Mouse (Mus musculus): ENCODE data around the gene Thrap3. TPM values are rescaled to one million over a fixed set of nuclear protein-coding genes. Genes with fewer than 3 reads are reported as not detected.
A peak's percentile ranks its signal among the peaks of the same experiment; 100 is the strongest.
"Not testable (repeated sequence)": the region's sequence is repeated elsewhere in the genome, so short reads cannot be mapped to it uniquely, and the experiment has no call there.

Thrap3 gene
- polyA plus RNA-seq, 1 experiment from 2014 or later, result 274 TPM

DNA sequence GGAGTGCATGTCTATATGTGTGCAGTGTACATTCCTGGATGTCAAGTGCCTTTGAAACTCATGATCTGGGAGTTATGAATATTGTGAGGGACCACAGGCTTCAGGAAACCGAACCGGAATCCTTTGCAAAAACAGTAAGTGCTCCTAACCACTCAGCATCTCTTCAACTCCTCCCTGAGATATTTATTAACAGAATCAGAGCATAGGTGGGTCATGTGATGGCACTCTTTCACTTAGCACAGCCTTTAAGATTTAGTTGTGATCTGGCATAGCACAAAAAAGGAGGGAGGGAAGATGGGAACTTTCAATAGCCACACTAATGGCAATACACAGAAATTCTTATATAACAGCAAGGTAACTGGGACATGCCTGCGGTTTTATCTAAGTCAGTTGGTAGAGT lies 15.5 kb downstream of the Thrap3 start:
- Histone ChIP-seq H3K36me3 (peaks cover 36% of the 10 kb centered on the region), H3K9ac (replicated peaks) (no peak overlapping the region), H3K4me3 (no peak overlapping the region), H3K4me1 (no peaks in the 10 kb centered on the region), H3K27me3 (no peaks in the 10 kb centered on the region), H3K4me2 (replicated peaks) (no peak overlapping the region), H3K9me3 (no peaks in the 10 kb centered on the region), H3K27ac (replicated peaks) (no peak overlapping the region)
- WGBS, result over 99% methylated on average over 3 of the region's 3 CpGs
- ATAC-seq (ENCODE audit: low FRiP score, low read depth), result no peak

- no peaks in the 10 kb centered on the region for H3K9me3 ChIP-seq
- H3K27ac ChIP-seq (replicated peaks), result no peak overlapping the region
- no peak for ATAC-seq (ENCODE audit: low FRiP score, low read depth)
- H3K4me3 ChIP-seq, result no peak overlapping the region
- WGBS, result 94% methylated on average over 5 of the region's 5 CpGs
- no peaks in the 10 kb centered on the region for H3K4me1 ChIP-seq
- peaks cover 45% of the 10 kb centered on the region for H3K36me3 ChIP-seq
- no peak overlapping the region for H3K4me2 ChIP-seq (replicated peaks)
- no peak overlapping the region for H3K9ac ChIP-seq (replicated peaks)
- H3K27me3 ChIP-seq, result no peaks in the 10 kb centered on the region
Measured at GRCm38 (mm10) chr4:126183034-126183433, 19.5 kb downstream of the Thrap3 start.

GRCm38 (mm10) chr4:126181170-126181957 lies 21.2 kb downstream of the Thrap3 start:
- no peak overlapping the region for H3K9ac ChIP-seq (replicated peaks)
- H3K27ac ChIP-seq (replicated peaks), result no peak overlapping the region
- peaks cover 56% of the 10 kb centered on the region for H3K36me3 ChIP-seq
- H3K4me1 ChIP-seq, result no peaks in the 10 kb centered on the region
- H3K4me3 ChIP-seq, result no peak overlapping the region
- ATAC-seq (ENCODE audit: low FRiP score, low read depth), result no peak
- 70% methylated on average over 7 of the region's 7 CpGs for WGBS
- H3K4me2 ChIP-seq (replicated peaks), result no peak overlapping the region
- no peaks in the 10 kb centered on the region for H3K27me3 ChIP-seq
- H3K9me3 ChIP-seq, result no peaks in the 10 kb centered on the region

DNA sequence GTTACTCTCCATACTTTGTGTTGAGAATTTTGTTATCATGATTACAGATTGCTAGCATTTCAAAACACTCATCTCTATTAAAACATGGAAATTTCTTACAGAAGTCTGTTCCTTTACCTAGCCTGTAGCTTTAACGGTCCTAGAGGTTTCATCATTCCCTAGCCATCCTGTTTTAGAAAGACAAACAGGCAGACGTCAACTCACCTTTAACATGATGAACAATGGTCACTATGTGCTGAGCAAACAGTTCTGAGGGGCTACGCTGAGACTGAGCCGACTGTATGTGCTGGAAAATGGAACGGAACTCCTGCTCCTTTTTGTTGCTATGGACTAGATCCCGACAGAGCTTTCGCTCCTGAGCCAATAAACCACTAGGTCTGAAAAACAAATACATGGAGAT lies 26.6 kb downstream of the Thrap3 start:
- peaks cover 87% of the 10 kb centered on the region for H3K36me3 ChIP-seq
- 92% methylated on average over 7 of the region's 7 CpGs for WGBS

DNA sequence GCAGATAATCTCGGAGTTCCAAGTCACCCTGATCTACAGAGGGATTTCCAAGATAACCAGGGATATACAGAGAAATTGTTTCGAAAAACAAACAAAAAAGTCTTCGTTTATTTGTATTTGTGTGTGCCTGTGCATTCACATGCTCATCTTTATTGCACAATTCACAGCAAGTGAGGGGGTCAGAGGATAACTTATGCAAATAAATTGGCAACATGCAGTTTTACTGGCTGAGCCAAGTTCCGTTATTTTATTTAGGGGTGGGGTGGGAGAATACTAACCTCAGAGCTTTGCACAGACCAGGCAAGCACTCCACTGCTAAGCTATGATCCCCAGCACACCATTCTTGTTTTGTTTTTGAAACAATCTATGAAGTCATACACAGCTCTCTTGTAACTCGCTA lies 28.8 kb downstream of the Thrap3 start:
- H3K27me3 ChIP-seq, result no peaks in the 10 kb centered on the region
- no peaks in the 10 kb centered on the region for H3K9me3 ChIP-seq
- no peak overlapping the region for H3K4me3 ChIP-seq
- ATAC-seq (ENCODE audit: low FRiP score, low read depth), result no peak
- no peaks in the 10 kb centered on the region for H3K4me1 ChIP-seq
- no peak overlapping the region for H3K9ac ChIP-seq (replicated peaks)
- H3K27ac ChIP-seq (replicated peaks), result no peak overlapping the region
- H3K4me2 ChIP-seq (replicated peaks), result no peak overlapping the region
- peaks cover 91% of the 10 kb centered on the region for H3K36me3 ChIP-seq
- whole genome bisulfite sequencing, result 90% methylated on average over 5 of the region's 5 CpGs

More for the DNA sequence above, 26.6 kb downstream of the Thrap3 start:
- H3K27me3 ChIP-seq; H3K9me3 ChIP-seq; ATAC-seq (ENCODE audit: low FRiP score, low read depth); H3K9ac ChIP-seq (replicated peaks); H3K4me1 ChIP-seq; H3K4me2 ChIP-seq (replicated peaks); H3K27ac ChIP-seq (replicated peaks); H3K4me3 ChIP-seq: not testable (repeated sequence)

DNA sequence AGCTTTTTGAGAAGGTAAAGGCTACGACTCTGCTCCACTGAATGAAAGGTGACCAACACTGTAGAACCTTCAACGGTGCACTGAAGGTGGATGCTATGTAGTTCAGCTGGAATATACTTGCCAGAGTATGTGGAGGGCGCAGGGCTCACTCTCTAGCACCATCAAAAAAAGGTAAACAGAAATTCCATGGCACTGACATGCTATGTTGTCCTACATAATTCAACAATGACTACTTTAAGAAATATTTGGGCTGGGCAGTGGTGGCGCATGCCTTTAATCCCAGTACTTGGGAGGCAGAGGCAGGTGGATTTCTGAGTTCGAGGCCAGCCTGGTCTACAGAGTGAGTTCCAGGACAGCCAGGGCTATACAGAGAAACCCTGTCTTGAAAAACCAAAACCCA lies 31.8 kb downstream of the Thrap3 start:
- peaks cover 96% of the 10 kb centered on the region for H3K36me3 ChIP-seq
- not testable (repeated sequence) for H3K9ac ChIP-seq (replicated peaks); H3K27ac ChIP-seq (replicated peaks); H3K27me3 ChIP-seq; ATAC-seq (ENCODE audit: low FRiP score, low read depth); H3K4me3 ChIP-seq; H3K9me3 ChIP-seq; H3K4me1 ChIP-seq; H3K4me2 ChIP-seq (replicated peaks)
- WGBS, result 98% methylated on average over 5 of the region's 5 CpGs

GRCm38 (mm10) chr4:126168851-126169250 lies 33.7 kb downstream of the Thrap3 start:
- Histone ChIP-seq H3K4me3 (no peak overlapping the region), H3K9ac (replicated peaks) (no peak overlapping the region), H3K9me3 (no peaks in the 10 kb centered on the region), H3K27ac (replicated peaks) (no peak overlapping the region), H3K27me3 (no peaks in the 10 kb centered on the region), H3K4me2 (replicated peaks) (no peak overlapping the region), H3K4me1 (no peaks in the 10 kb centered on the region), H3K36me3 (peaks cover 82% of the 10 kb centered on the region)
- ATAC-seq (ENCODE audit: low FRiP score, low read depth), result no peak
- WGBS, result 95% methylated on average over 6 of the region's 6 CpGs

DNA sequence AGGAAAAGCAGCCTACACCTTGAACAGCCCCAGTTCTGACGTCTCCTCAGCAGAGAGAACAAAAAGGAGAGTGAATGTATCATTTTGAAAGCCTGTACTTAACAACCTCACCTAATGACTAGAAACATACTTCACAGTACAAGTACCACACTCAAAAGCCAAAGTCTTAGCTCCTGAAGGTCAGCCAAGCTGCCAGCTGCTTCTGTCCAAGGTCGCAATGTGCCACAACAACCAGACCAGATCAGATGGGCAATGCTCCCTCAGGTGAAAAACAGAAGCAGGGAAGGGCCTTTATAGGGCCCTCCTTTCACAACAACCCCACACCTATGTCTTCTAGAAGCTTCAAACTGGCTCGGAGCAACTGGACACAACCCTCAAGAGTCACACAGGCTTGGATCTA lies 36.5 kb downstream of the Thrap3 start:
- WGBS, result 80% methylated on average over 3 of the region's 3 CpGs
- Histone ChIP-seq H3K4me1 (peaks cover 12% of the 10 kb centered on the region), H3K4me2 (replicated peaks) (no peak overlapping the region), H3K9ac (replicated peaks) (no peak overlapping the region), H3K27ac (replicated peaks) (no peak overlapping the region), H3K36me3 (peaks cover 56% of the 10 kb centered on the region), H3K4me3 (no peak overlapping the region), H3K27me3 (0 out of 2 replicates have a peak, but pooled peaks cover 7% of the 10 kb centered on the region), H3K9me3 (no peaks in the 10 kb centered on the region)
- ATAC-seq (ENCODE audit: low FRiP score, low read depth), result no peak

GRCm38 (mm10) chr4:126165092-126165491 lies 37.5 kb downstream of the Thrap3 start:
- peaks cover 47% of the 10 kb centered on the region for H3K36me3 ChIP-seq
- 73% methylated on average over 10 of the region's 10 CpGs for WGBS
- H3K27ac ChIP-seq (replicated peaks); H3K27me3 ChIP-seq; H3K4me2 ChIP-seq (replicated peaks); H3K9me3 ChIP-seq; H3K4me3 ChIP-seq; H3K9ac ChIP-seq (replicated peaks); ATAC-seq (ENCODE audit: low FRiP score, low read depth): not testable (repeated sequence)
- peaks cover 12% of the 10 kb centered on the region for H3K4me1 ChIP-seq

DNA sequence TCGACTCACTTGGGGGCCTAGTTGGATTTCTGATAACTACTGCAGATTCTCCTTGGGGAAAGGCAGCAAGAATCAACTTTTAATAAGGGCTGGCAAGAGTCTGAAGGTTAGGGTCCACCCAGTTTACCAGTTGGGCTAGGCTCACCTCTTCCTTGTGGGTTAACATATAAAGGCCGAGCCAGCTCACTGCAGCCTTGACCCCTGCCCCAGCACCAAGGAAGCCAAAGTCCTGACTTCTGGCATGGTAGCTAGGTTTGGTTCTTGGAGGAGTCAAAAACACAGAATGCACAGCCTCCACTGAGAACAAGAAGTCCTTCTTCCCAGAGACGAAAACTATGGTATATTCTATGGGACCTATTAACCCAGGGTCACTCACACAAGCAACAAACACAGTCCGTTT lies 38.9 kb downstream of the Thrap3 start:
- peak overlapping the region; percentile 82; the same call in 1 of the 2 replicates for H3K4me2 ChIP-seq (replicated peaks)

GRCm38 (mm10) chr4:126163067-126163659 lies 39.4 kb downstream of the Thrap3 start, which contains the start of gene Sh3d21:
Gene Sh3d21, minus strand, starts transcription at chr4:126163491.
- WGBS, result 5% methylated on average over 22 of the region's 22 CpGs
- ATAC-seq (ENCODE audit: low FRiP score, low read depth), result no peak; the same call in 1 of the 2 replicates

More for the DNA sequence above, 38.9 kb downstream of the Thrap3 start:
- 0 out of 2 replicates have a peak, but pooled peaks cover 7% of the 10 kb centered on the region for H3K27me3 ChIP-seq
- no peaks in the 10 kb centered on the region for H3K9me3 ChIP-seq
- peaks cover 33% of the 10 kb centered on the region for H3K36me3 ChIP-seq
- H3K9ac ChIP-seq (replicated peaks), result no peak overlapping the region
- H3K4me1 ChIP-seq, result peaks cover 12% of the 10 kb centered on the region
- no peak for ATAC-seq (ENCODE audit: low FRiP score, low read depth)
- H3K27ac ChIP-seq (replicated peaks), result no peak overlapping the region
- 71% methylated on average over 4 of the region's 4 CpGs for WGBS
- no peak overlapping the region for H3K4me3 ChIP-seq

DNA sequence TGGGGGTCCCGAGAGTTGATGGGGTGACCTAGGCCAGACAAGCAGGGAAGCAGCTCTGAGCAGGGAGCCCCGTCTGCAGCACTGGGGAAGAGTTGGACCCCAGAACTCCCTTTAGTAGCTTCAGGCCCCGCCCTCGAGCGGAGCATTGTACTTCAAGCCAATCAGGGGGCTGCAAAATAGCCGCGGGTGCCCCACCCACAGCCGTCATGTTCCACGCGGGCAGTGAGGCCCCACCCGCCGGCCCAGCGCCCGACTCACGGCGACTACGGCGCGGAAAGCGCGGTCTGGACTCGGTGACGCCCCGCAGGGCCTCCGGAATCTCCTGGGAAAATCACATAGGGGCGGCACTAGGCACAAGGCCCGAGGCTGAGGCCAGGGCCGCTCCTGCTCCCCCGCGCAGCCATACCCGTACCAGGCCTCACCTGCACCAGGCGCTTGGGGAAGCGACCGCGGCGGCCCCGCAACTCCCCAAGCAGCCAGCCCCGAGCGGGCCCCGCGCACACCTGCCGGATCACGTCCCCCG lies 40.0 kb downstream of the Thrap3 start:
- Histone ChIP-seq H3K36me3 (peaks cover 22% of the 10 kb centered on the region), H3K9ac (replicated peaks) (peak overlapping the region; percentile 57), H3K4me2 (replicated peaks) (peak overlapping the region; percentile 82), H3K4me3 (peak overlapping the region; percentile 46), H3K4me1 (peaks cover 12% of the 10 kb centered on the region), H3K27me3 (0 out of 2 replicates have a peak, but pooled peaks cover 7% of the 10 kb centered on the region), H3K27ac (replicated peaks) (no peak overlapping the region), H3K9me3 (no peaks in the 10 kb centered on the region)
- WGBS, result under 1% methylated on average over 44 of the region's 44 CpGs
- peak; percentile 87 for ATAC-seq (ENCODE audit: low FRiP score, low read depth)

More at GRCm38 (mm10) chr4:126163067-126163659, 39.4 kb downstream of the Thrap3 start, which contains the start of gene Sh3d21:
- Histone ChIP-seq H3K4me3 (peak within 1 kb of the TSS; percentile 46), H3K4me1 (peaks cover 12% of the 10 kb centered on the region), H3K4me2 (replicated peaks) (peak within 1 kb of the TSS; percentile 82), H3K9ac (replicated peaks) (peak within 1 kb of the TSS; percentile 57), H3K27me3 (0 out of 2 replicates have a peak, but pooled peaks cover 7% of the 10 kb centered on the region), H3K36me3 (peaks cover 28% of the 10 kb centered on the region), H3K27ac (replicated peaks) (no peak within 1 kb of the TSS), H3K9me3 (no peaks in the 10 kb centered on the region)

Measured in midbrain, embryonic 12.5 days (tissue).